Mouse (Mus musculus) 3134 (cell line): ENCODE data around the gene Cpped1.

ENCODE experiments used
- DNase-seq: peaks from one replicate; pipeline ENCODE4 v3.0.0-alpha.2; 2011; ENCODE audit warnings: low spot score; ENCODE audit not compliant: insufficient read length; ENCODE audit errors: extremely low read depth

The Cpped1 gene

GRCm38 (mm10) chr16:11778191-11778590, 131.1 kb downstream of the Cpped1 start:
- DNase-seq = no peak

- no peak for DNase-seq
These were observed 132.7 kb downstream of the Cpped1 start for GRCm38 (mm10) chr16:11776528-11776927.

- DNase-seq = no peak
These were observed 134.9 kb downstream of the Cpped1 start for GRCm38 (mm10) chr16:11774321-11774720.

GRCm38 (mm10) chr16:11772318-11772717, 136.9 kb downstream of the Cpped1 start:
- DNase-seq = no peak

- no peak for DNase-seq
These were observed 151.3 kb downstream of the Cpped1 start for GRCm38 (mm10) chr16:11757951-11758350.

- no peak for DNase-seq
These were observed 151.8 kb downstream of the Cpped1 start for GRCm38 (mm10) chr16:11757471-11757870.

- DNase-seq = no peak
These were observed 152.5 kb downstream of the Cpped1 start for GRCm38 (mm10) chr16:11756598-11757245.

GRCm38 (mm10) chr16:11755281-11756066, 153.8 kb downstream of the Cpped1 start:
- DNase-seq = no peak

GRCm38 (mm10) chr16:11754136-11754535, 155.1 kb downstream of the Cpped1 start:
- no peak for DNase-seq
